Mouse (Mus musculus) erythroblast, embryonic 14.5 days (primary cell): Measurements from ENCODE around the gene Adamts9. TPM values are rescaled to one million over a fixed set of nuclear protein-coding genes. Genes with fewer than 3 reads are reported as not detected.

Experiments
- H3K27me3 ChIP-seq: 2 replicates; pipeline ENCODE4 v1.6.1; 2012; ENCODE audit warnings: inconsistent platforms; ENCODE audit not compliant: control insufficient read depth
- H3K36me3 ChIP-seq: 2 replicates; pipeline ENCODE4 v1.6.1; 2012; ENCODE audit warnings: mild to moderate bottlenecking, inconsistent platforms; ENCODE audit not compliant: control insufficient read depth
- H3K4me1 ChIP-seq: 2 replicates; pipeline ENCODE4 v1.6.1; 2012; ENCODE audit warnings: inconsistent platforms; ENCODE audit not compliant: control insufficient read depth
- H3K4me3 ChIP-seq: replicated peaks from 2 replicates; pipeline ENCODE3; 2012; ENCODE audit warnings: moderate library complexity, mild to moderate bottlenecking, inconsistent platforms
- H3K9me3 ChIP-seq: 2 replicates; pipeline ENCODE4 v1.6.1; 2012; ENCODE audit warnings: low read length, inconsistent platforms, mixed read lengths; ENCODE audit not compliant: control insufficient read depth
- GATA1 ChIP-seq: IDR thresholded peaks from 2 replicates; pipeline ENCODE4 v1.6.1; 2012; ENCODE audit warnings: low read length, inconsistent platforms, mixed read lengths
- TAL1 ChIP-seq: IDR thresholded peaks from 3 replicates; pipeline ENCODE4 v1.6.1; 2012; ENCODE audit warnings: low read length, inconsistent platforms, mixed read lengths
- polyA plus RNA-seq: library from polyadenylated mRNA; stranded (reverse); fragments of >175 nt; gene quantifications from 2 replicates; pipeline ENCODE4 v1.2.3, GENCODE M21; 2012

Gene Adamts9
- polyA plus RNA-seq, 1 experiment: not detected

DNA sequence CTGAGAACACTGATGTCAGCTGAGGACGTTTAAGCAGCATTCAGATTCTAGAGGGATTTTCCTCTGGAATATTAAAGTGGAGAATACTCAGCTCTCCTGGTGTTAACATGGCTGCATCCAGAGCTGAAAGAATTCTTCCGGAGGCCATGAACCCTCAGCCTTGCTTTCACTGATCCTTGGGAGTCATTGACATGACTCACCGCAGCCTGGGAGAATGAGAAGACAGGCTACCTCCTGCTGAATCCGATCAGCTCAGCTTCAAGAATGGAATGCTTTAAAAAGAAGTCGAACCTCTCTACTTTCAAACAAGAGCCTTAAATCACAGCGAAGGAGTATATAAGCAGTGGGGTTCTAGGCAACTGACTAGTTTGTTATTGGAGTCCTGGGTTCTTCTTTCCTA, 121.3 kb downstream of the Adamts9 start:
- Histone ChIP-seq H3K27me3 (no peaks in the 10 kb centered on the region), H3K4me1 (no peaks in the 10 kb centered on the region), H3K9me3 (0 out of 2 replicates have a peak, but pooled peaks cover 2% of the 10 kb centered on the region), H3K4me3 (no peak overlapping the region), H3K36me3 (no peaks in the 10 kb centered on the region)
- no peak for TF ChIP-seq GATA1
- TF ChIP-seq TAL1: no peak

DNA sequence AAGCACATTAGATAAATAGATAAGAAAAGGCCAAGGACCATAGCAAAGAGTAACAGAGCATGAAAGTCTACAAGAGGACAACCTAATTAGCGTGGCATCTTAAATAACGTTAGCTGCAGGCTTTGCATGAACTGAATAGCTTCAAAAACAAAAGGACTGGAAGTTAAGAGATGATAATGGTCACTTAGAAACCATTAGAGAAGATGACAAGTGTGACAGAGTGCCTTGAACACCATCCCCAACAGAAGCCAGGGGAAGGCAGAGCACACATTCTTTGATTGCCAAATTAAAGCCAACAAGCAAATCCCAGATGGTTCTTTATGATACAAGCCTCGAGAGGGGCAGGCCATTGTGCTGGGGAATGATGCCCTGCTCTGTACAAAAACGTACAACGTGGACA, 121.7 kb downstream of the Adamts9 start:
- TF ChIP-seq TAL1 (no peak), GATA1 (no peak)
- Histone ChIP-seq H3K4me3 (no peak overlapping the region), H3K9me3 (0 out of 2 replicates have a peak, but pooled peaks cover 2% of the 10 kb centered on the region), H3K27me3 (no peaks in the 10 kb centered on the region), H3K36me3 (no peaks in the 10 kb centered on the region), H3K4me1 (no peaks in the 10 kb centered on the region)

DNA sequence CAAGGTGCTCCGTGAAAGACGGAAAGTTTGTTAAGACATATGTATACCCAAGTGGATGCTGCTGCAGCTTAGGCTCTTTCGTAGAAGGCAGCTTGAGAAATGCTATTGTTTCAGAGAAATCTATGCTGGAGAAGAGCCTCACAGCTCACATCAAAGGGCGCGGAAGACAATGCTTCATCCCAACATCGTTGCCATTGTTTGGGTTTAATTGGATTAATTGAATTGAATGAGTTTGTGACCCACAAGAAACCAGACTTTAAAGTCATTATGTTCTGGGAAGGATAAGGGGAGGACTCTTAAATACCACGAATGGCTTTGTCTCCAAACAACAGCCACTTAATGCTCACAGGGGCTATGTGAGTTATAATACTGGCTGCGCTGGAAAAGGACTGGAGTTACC, 125.6 kb downstream of the Adamts9 start:
- H3K9me3 ChIP-seq: no peaks in the 10 kb centered on the region
- no peaks in the 10 kb centered on the region for H3K36me3 ChIP-seq
- no peaks in the 10 kb centered on the region for H3K27me3 ChIP-seq
- no peaks in the 10 kb centered on the region for H3K4me1 ChIP-seq
- TF ChIP-seq TAL1 (no peak), GATA1 (no peak)
- H3K4me3 ChIP-seq: no peak overlapping the region

DNA sequence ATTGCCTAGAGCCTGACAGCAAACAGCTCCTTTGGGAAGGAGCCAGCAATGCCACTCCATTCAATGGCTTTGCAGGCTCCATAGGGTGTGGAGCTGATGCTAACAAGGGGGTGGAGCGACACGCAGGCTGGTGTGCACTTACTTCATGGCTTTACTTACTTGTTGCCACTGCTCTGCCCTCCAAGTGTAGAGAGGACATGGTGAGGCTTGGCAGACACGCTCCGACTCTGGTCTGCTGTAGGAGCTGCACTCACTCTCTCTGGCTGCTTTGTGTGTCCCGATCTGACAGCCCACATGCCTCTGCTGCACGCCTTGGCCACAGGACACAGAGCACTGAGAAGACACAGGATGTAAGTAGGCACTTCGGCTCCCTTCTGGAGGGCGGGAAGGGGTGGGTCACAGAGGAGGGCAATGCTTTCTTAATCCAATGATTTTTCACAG, 127.0 kb downstream of the Adamts9 start, which contains the start of gene A730049H05Rik:
A730049H05Rik (plus strand) TSS at position 168 of the 441 bp plus-strand sequence.
- Histone ChIP-seq H3K4me1 (no peaks in the 10 kb centered on the region), H3K9me3 (no peaks in the 10 kb centered on the region), H3K36me3 (no peaks in the 10 kb centered on the region), H3K27me3 (no peaks in the 10 kb centered on the region), H3K4me3 (no peak within 1 kb of the TSS)
- TF ChIP-seq GATA1 (no peak), TAL1 (no peak)

DNA sequence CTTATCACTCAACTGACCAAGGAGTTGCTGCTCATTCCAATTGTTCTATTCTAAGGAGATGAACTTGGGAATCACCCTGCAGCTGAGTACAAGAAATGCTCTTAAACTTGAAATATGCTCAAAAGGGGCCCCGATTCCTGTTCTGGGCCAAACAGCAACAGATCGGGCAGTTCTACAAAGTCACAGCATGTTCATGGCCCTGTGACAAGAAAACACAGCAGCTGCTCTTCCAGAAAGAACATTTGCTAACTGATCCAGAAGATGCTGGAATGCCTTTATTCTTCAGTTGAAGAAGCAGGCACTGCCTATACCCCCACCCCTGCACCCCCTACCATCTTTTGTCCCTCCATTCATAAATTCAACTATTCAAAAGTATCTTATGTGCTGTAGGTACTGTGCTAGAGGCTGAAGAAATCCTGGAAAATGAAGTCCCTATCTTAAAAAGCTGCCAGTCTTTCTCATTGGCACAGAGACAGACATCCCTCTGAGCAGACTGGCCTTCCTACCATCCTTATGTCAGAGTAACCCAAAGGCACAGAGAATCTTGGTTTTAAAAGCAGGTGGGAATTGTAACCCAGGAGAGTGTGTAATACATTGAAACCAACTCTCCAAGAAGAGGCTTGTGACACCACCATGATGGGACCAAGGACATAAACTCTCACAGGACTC, 130.5 kb downstream of the Adamts9 start:
- no peaks in the 10 kb centered on the region for H3K36me3 ChIP-seq
- TF ChIP-seq GATA1 (no peak), TAL1 (no peak)
- H3K4me3 ChIP-seq: no peak overlapping the region
- no peaks in the 10 kb centered on the region for H3K27me3 ChIP-seq
- no peaks in the 10 kb centered on the region for H3K9me3 ChIP-seq
- H3K4me1 ChIP-seq: no peaks in the 10 kb centered on the region

DNA sequence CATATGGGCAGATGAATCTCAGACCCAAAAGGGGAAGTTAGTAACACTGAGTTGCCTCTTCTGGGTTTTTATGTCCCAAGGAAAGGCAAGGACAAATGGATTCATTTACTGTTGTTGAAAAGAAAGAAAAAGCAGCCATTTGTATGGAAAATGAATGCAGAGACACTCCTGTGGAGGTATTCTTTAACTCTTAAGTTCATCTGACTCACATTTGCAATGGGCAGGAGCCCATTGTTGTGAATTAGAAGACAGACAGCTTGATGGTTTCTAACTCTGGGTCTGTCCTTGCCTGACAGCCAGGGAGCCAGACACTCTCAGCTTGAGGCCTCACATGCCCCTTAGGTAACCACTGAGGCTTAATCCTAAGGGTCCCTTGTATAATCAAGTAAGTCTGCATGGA, 131.7 kb downstream of the Adamts9 start:
- no peak for TF ChIP-seq TAL1
- TF ChIP-seq GATA1: no peak
- Histone ChIP-seq H3K4me1 (no peaks in the 10 kb centered on the region), H3K27me3 (no peaks in the 10 kb centered on the region)

DNA sequence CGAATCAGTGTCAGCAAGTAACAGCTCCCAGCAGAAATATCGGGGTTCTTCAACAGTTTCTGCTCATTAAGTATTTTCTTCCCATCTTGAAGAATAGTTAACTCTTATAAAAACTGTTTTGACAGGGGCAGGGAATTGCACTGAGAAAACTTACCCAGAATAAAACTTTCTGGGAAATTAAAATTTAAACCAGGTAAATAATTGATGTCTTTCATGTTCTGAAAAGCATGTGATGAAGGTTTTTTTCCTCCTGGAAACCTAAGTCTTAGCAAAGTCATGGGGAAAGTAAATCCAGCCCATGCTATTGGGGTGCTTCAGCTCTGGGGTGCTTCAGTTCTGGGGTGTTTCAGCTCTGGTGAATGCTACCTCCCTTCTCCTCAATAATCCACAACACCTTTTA, 132.7 kb downstream of the Adamts9 start:
- TF ChIP-seq GATA1 (no peak), TAL1 (no peak)
- Histone ChIP-seq H3K9me3 (no peaks in the 10 kb centered on the region), H3K4me1 (no peaks in the 10 kb centered on the region)

More for the DNA sequence above, 131.7 kb downstream of the Adamts9 start:
- H3K4me3 ChIP-seq: no peak overlapping the region
- no peaks in the 10 kb centered on the region for H3K36me3 ChIP-seq
- no peaks in the 10 kb centered on the region for H3K9me3 ChIP-seq

DNA sequence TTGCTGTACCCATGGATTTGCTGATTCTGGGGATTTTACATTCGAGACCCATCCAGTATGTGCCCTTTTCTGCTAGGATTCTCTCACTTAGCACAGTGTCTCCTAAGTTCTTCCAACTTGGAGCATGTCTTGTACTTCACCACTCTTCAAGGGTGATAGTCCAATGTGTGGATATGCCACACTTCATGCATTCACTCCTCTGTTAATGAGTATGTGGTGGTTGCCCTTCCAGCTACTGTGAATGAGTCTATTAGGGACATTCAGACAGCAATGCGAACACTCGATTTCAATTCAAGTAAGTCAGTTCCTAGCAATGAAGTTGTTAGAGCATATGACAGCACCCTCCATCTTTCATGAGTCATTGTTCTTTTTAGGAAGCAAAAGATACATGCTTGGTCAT, 133.5 kb downstream of the Adamts9 start:
- no peaks in the 10 kb centered on the region for H3K4me1 ChIP-seq
- no peaks in the 10 kb centered on the region for H3K36me3 ChIP-seq
- H3K27me3 ChIP-seq: no peaks in the 10 kb centered on the region
- TF ChIP-seq GATA1 (no peak), TAL1 (no peak)
- no peak overlapping the region for H3K4me3 ChIP-seq
- no peaks in the 10 kb centered on the region for H3K9me3 ChIP-seq

More for the DNA sequence above, 132.7 kb downstream of the Adamts9 start:
- no peaks in the 10 kb centered on the region for H3K27me3 ChIP-seq
- no peaks in the 10 kb centered on the region for H3K36me3 ChIP-seq
- no peak overlapping the region for H3K4me3 ChIP-seq

DNA sequence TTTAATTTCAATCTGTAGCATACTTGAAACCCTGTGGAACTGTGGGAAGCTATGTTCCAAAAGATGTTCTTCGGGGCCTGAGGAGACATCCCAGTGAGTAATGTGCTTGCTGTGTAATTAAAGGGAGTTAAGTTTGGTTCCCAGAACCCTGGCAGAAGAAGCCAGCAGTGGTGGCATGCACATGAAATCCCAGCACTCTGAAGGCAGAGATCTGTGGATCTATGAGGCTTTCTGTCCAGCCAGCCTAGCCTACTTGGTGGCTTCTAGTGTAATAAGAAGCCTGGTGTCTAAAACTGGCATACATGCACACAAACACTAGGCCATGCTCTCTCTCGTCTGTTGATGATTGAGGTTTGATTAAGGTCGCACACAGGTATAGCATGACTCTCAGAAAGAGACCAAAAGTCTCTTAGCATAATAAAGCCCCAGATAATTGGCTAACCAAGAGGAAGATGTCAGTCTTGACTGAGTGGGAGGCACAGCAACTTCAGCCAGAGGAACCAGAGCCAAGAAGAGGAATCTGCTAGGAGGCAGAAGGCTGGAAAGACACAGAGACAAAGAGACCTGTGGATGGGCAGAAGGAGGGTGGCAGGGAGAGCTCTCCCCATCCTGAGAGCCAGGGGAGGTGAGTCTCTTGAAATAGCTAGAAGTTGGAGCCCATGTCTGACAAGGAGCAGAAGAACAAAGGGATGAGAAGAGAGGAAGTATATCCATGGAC, 138.9 kb downstream of the Adamts9 start:
- Histone ChIP-seq H3K9me3 (no peaks in the 10 kb centered on the region), H3K4me3 (no peak overlapping the region), H3K27me3 (no peaks in the 10 kb centered on the region), H3K36me3 (no peaks in the 10 kb centered on the region), H3K4me1 (no peaks in the 10 kb centered on the region)
- TF ChIP-seq GATA1 (no peak), TAL1 (no peak)
